Mouse (Mus musculus) hindbrain, embryonic 15.5 days (tissue): Measurements from ENCODE around the gene Cab39l. TPM values are rescaled to one million over a fixed set of nuclear protein-coding genes. Genes with fewer than 3 reads are reported as not detected.
A peak's percentile ranks its signal among the peaks of the same experiment; 100 is the strongest.

Experiments used
- ATAC-seq: fragments of 200-750 bp; cut with Nextera tagmentation; 2 replicates; pipeline ENCODE4 v1.8.0; 2017; ENCODE audit warnings: low read depth, moderate number of reproducible peaks, moderate TSS enrichment; ENCODE audit not compliant: low FRiP score
- H3K27ac ChIP-seq: fragments of 300-500 bp; sonication (generic); replicated peaks from 2 replicates; pipeline ENCODE4 v1.5.1; 2015; ENCODE audit warnings: mild to moderate bottlenecking, inconsistent platforms
- H3K27me3 ChIP-seq: fragments of 300-500 bp; sonication (generic); 2 replicates; pipeline ENCODE4 v1.6.1; 2015; ENCODE audit warnings: control low read depth, inconsistent platforms
- H3K36me3 ChIP-seq: fragments of 300-500 bp; sonication (generic); 2 replicates; pipeline ENCODE4 v1.6.1; 2015; ENCODE audit warnings: control low read depth, inconsistent platforms
- H3K4me1 ChIP-seq: fragments of 300-500 bp; sonication (generic); replicated peaks from 2 replicates; pipeline ENCODE4 v1.6.1; 2015; ENCODE audit warnings: control low read depth, inconsistent platforms
- H3K4me2 ChIP-seq: fragments of 300-500 bp; sonication (generic); 2 replicates; pipeline ENCODE4 v1.6.1; 2015; ENCODE audit warnings: moderate library complexity, mild to moderate bottlenecking, inconsistent platforms
- H3K4me3 ChIP-seq: fragments of 300-500 bp; sonication (generic); 2 replicates; pipeline ENCODE4 v1.5.1; 2015; ENCODE audit warnings: mild to moderate bottlenecking, inconsistent platforms
- H3K9ac ChIP-seq: fragments of 300-500 bp; sonication (generic); 2 replicates; pipeline ENCODE4 v1.6.1; 2015; ENCODE audit warnings: inconsistent platforms
- H3K9me3 ChIP-seq: fragments of 300-500 bp; sonication (generic); 2 replicates; pipeline ENCODE4 v1.6.1; 2016; ENCODE audit warnings: control low read depth, inconsistent platforms
- WGBS: fragments of 180-500 bp; shearing (Covaris S2); methylation state at CpG from one replicate; pipeline ENCODE4 v1.1.7; 2015; 5-methylcytosine and 5-hydroxymethylcytosine counted together
- polyA plus RNA-seq: library from polyadenylated mRNA; unstranded; fragments of >200 nt; fragmentation: Nextera tagmentation; extraction: Ambion mirVana; gene quantifications from 2 replicates; pipeline ENCODE4 v1.2.1, GENCODE M21; 2015

The Cab39l gene
- polyA plus RNA-seq, 1 experiment from 2014 or later: 28.5 TPM

DNA sequence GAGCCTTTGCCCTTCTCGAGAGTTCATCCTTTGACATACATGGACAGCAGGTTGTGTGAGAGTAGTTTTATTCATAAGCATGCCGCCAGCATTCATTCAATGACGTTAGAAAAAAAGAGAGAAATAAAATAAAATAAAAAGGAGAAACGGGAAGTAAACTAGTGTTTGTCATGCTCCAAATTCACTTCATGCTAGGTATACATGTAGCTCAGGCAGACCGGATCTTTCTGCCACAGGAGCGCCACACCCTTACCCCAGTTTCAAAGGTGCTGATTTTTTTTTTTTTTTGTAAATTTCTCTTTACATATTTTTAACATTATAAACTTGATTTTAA lies 667 bp downstream of the Cab39l start:
- H3K9ac ChIP-seq: peak overlapping the region; percentile 71
- no peaks in the 10 kb centered on the region for H3K27me3 ChIP-seq
- H3K36me3 ChIP-seq: no peaks in the 10 kb centered on the region
- no peaks in the 10 kb centered on the region for H3K9me3 ChIP-seq
- H3K27ac ChIP-seq: peak overlapping the region; percentile 78; the same call in 1 of the 2 replicates
- peak overlapping the region; percentile 77 for H3K4me3 ChIP-seq
- WGBS: 10% methylated on average over 6 of the region's 6 CpGs
- no peak for ATAC-seq
- peaks cover 11% of the 10 kb centered on the region for H3K4me1 ChIP-seq
- peak overlapping the region; percentile 61 for H3K4me2 ChIP-seq

DNA sequence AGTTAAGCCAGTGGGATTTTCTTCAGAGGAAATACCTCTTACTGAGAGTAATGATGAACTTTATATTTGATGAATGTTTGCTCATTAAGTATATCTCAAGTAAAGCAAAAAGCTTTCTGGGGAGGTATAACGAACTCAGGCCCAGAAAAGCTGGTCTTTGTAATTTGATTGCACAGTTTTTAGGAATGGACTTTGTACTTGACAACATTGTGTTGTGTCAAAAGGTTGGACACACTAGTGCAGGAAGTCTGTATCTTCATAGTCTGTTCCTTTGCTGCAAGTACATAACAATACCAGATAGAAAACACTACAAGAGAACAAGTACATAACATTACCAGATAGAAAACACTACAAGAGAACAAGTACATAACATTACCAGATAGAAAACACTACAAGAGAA lies 4.6 kb downstream of the Cab39l start:
- H3K4me2 ChIP-seq: no peak overlapping the region
- H3K27ac ChIP-seq: no peak overlapping the region
- H3K9ac ChIP-seq: no peak overlapping the region
- H3K4me3 ChIP-seq: no peak overlapping the region
- WGBS: 90% methylated on average over 1 of the region's 1 CpGs
- H3K36me3 ChIP-seq: no peaks in the 10 kb centered on the region
- H3K4me1 ChIP-seq: peaks cover 3% of the 10 kb centered on the region; the same call in 1 of the 2 replicates
- ATAC-seq: no peak
- no peaks in the 10 kb centered on the region for H3K9me3 ChIP-seq
- no peaks in the 10 kb centered on the region for H3K27me3 ChIP-seq

DNA sequence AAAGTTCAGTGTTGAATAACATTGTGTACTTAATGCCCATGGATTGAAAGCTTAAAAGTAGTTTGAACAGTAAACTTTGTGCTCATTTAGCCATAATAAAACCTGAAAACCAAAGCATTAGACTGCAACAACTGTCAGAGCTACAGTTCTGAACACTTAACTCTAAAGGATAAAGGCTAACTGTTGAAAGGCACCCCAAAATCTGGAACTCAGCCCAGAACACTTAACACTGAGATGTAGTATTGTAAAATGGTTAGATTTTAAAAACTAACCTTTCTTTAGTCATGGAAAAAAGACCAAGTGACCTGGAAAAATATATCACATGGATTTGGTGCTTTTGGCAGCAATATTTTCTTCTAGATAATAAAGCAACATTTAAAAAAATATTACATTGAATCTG lies 7.2 kb downstream of the Cab39l start:
- no peak for ATAC-seq
- Histone ChIP-seq H3K9ac (no peak overlapping the region), H3K4me2 (no peak overlapping the region)

DNA sequence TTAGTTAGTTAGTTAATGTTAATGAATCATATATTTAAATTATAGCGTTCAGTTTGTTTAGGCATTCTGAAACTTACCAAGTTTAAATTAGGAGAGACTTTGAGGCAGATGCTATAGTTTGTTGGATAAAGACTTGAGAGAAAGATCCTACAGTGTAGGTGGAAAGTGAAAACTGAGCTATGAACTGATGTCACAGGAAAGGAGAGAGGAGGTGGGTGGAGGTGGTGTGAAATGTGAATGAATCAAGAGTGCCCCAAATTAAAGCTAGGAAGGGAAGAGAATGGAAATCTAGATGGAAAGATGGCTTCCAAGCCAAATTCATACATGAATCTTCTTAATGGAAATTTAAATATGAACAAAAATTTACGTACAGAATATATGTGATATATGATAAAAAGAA lies 25.7 kb downstream of the Cab39l start:
- Histone ChIP-seq H3K9me3 (no peaks in the 10 kb centered on the region), H3K4me1 (no peaks in the 10 kb centered on the region), H3K27me3 (no peaks in the 10 kb centered on the region), H3K4me2 (no peak overlapping the region), H3K27ac (no peak overlapping the region), H3K9ac (no peak overlapping the region), H3K36me3 (peaks cover 9% of the 10 kb centered on the region; the same call in 1 of the 2 replicates), H3K4me3 (no peak overlapping the region)
- ATAC-seq: no peak
- 93% methylated on average over 2 of the region's 2 CpGs for WGBS

More for the DNA sequence above, 7.2 kb downstream of the Cab39l start:
- Histone ChIP-seq H3K27me3 (no peaks in the 10 kb centered on the region), H3K36me3 (no peaks in the 10 kb centered on the region), H3K4me3 (no peak overlapping the region), H3K4me1 (no peaks in the 10 kb centered on the region), H3K27ac (no peak overlapping the region), H3K9me3 (no peaks in the 10 kb centered on the region)

DNA sequence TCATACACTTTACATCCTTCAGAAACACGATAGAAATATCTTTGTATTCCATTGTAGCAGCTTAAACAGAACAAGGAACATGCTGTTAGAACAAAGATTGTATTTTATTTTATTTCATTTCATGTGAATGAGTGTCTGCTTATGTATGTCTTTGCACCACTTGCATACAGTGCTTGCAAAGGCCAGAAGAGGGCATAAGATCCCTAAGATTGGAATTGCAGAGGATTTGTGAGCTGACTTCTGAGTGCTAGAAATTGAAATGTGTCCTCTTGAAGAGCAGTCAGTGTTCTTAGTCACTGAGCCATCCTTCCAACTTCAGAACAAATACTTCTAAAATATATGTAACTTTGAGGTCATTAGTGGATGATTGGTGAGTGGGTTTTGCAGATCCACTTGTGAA lies 27.0 kb downstream of the Cab39l start:
- no peaks in the 10 kb centered on the region for H3K9me3 ChIP-seq
- no peaks in the 10 kb centered on the region for H3K4me1 ChIP-seq
- no peaks in the 10 kb centered on the region for H3K27me3 ChIP-seq
- H3K36me3 ChIP-seq: 0 out of 2 replicates have a peak, but pooled peaks cover 2% of the 10 kb centered on the region
- WGBS: 80% methylated on average over 1 of the region's 1 CpGs
- H3K4me3 ChIP-seq: no peak overlapping the region
- no peak overlapping the region for H3K27ac ChIP-seq
- no peak for ATAC-seq
- no peak overlapping the region for H3K9ac ChIP-seq
- no peak overlapping the region for H3K4me2 ChIP-seq

DNA sequence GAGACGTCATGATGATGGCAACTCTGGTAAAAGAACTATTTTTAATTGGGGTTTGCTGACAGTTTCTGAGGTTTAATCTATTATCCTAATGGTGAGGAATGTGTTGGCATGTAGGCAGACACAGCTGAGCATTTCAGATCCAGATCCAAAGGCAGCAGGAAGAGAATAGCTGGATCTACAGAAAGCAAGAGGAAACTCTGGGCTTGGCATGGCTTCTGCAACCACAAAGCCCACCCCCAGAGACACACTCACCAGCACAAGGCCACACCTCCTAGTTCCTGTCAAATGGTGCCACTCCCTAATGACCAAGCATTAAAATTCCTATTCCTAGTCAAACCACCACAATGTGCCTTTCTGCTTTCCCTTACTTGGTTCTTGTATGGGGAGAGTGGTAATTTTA lies 30.0 kb downstream of the Cab39l start:
- Histone ChIP-seq H3K4me1 (no peaks in the 10 kb centered on the region), H3K4me3 (no peak overlapping the region), H3K4me2 (no peak overlapping the region), H3K27me3 (no peaks in the 10 kb centered on the region), H3K27ac (no peak overlapping the region), H3K9ac (no peak overlapping the region), H3K9me3 (no peaks in the 10 kb centered on the region), H3K36me3 (no peaks in the 10 kb centered on the region)
- WGBS: 83% methylated on average over 1 of the region's 1 CpGs
- no peak for ATAC-seq

DNA sequence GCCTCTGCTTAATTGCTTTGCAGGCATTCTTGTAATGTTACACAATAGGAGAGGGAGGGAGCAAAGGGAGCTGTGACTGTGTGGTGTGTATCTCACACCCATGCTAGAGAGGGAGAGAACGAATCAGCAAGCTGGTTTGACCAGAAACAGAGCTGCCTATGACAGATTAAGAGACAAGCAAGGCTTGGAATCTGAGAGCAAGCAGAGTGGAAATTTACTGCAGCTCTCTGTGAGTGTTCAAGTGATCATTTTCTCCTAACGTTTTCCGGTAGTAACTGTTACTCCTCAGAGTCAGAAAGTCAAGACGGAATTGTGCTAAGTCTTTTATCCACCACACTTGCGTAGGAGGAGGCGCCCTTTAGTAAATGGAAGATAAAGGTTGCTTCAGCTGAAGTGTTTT lies 37.9 kb downstream of the Cab39l start:
- Histone ChIP-seq H3K9ac (no peak overlapping the region), H3K27me3 (no peaks in the 10 kb centered on the region), H3K4me2 (no peak overlapping the region), H3K4me1 (no peaks in the 10 kb centered on the region), H3K36me3 (no peaks in the 10 kb centered on the region), H3K9me3 (no peaks in the 10 kb centered on the region), H3K4me3 (no peak overlapping the region), H3K27ac (0 out of 2 replicates have a peak overlapping the region, but pooled peaks have one; percentile 30)
- 58% methylated on average over 6 of the region's 6 CpGs for WGBS
- no peak for ATAC-seq

DNA sequence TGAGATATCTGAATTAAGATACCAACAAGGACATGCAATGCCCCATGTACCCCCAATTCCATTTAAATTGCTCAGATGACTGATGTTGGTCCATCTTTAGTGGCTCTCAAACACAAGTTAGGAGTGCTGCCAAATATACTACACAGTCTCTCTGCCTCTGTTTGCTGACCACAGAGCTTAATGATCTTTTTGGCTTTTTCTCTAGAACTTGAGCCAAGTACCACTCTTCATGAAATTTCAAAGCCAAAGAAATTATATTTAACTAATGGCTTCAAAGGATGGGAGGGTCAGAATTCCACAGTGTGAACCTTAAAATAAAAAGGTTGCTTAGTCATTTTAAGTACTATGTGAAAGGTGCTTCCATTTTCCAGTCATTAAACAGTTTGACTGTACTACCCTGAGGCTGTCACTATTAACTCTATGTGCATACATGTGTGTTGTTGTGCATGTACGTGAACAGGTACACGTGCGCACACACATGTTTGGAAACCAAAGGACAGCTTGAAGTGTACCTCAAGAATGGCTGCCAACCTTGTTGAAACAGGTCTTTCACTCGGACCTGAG lies 44.6 kb downstream of the Cab39l start:
- 92% methylated on average over 4 of the region's 4 CpGs for WGBS
- no peaks in the 10 kb centered on the region for H3K4me1 ChIP-seq
- H3K9me3 ChIP-seq: no peaks in the 10 kb centered on the region
- H3K27ac ChIP-seq: no peak overlapping the region
- ATAC-seq: no peak
- no peaks in the 10 kb centered on the region for H3K27me3 ChIP-seq
- H3K4me2 ChIP-seq: no peak overlapping the region
- no peak overlapping the region for H3K4me3 ChIP-seq
- no peaks in the 10 kb centered on the region for H3K36me3 ChIP-seq
- H3K9ac ChIP-seq: no peak overlapping the region

DNA sequence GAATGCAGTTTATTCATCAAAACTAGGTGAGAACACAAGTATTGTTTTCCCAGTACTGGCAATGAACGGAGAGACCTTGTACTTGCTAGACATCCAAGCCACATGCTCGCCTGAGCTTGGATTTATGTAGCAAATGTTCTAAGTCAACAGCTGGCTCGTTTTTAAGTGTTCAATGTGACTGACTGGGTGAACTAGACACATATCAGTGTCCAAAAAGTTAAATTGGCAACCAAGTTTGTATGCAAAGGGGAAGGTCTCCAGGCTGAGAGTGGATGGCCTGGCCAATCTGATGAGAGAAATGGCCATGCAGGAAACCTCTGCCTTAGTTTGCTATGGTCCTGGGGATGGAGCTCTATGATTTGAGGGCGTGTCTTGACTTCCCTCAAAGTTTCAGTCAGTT lies 51.6 kb downstream of the Cab39l start:
- WGBS: 90% methylated on average over 4 of the region's 4 CpGs
- no peak for ATAC-seq
- H3K4me1 ChIP-seq: no peaks in the 10 kb centered on the region

DNA sequence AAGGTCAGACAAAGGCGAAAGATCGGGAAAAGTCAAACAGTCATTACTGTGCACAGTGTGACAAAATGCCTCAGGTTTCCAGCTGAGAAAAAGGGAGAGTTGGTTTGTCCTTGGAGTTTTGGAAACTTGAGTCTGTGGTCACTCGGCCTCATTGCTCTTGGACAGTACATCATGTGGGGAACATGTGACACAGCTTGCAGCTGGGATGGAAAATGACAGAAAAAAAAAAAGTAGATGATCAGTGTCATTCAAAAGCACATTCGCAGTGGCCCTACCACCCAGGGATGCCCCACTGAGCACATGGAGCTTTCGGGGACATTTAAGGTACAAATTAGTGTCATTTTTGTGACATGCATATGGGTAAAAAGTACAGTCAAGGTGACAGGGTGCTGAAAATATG lies 57.2 kb downstream of the Cab39l start:
- H3K9ac ChIP-seq: no peak overlapping the region
- no peak overlapping the region for H3K4me3 ChIP-seq
- no peaks in the 10 kb centered on the region for H3K36me3 ChIP-seq
- no peak overlapping the region for H3K4me2 ChIP-seq
- no peaks in the 10 kb centered on the region for H3K9me3 ChIP-seq
- H3K27ac ChIP-seq: no peak overlapping the region
- no peaks in the 10 kb centered on the region for H3K4me1 ChIP-seq
- WGBS: 93% methylated on average over 5 of the region's 5 CpGs
- no peaks in the 10 kb centered on the region for H3K27me3 ChIP-seq
- no peak for ATAC-seq

More for the DNA sequence above, 51.6 kb downstream of the Cab39l start:
- Histone ChIP-seq H3K4me3 (no peak overlapping the region), H3K27me3 (no peaks in the 10 kb centered on the region), H3K4me2 (no peak overlapping the region), H3K36me3 (no peaks in the 10 kb centered on the region), H3K9me3 (no peaks in the 10 kb centered on the region), H3K9ac (no peak overlapping the region), H3K27ac (no peak overlapping the region)

DNA sequence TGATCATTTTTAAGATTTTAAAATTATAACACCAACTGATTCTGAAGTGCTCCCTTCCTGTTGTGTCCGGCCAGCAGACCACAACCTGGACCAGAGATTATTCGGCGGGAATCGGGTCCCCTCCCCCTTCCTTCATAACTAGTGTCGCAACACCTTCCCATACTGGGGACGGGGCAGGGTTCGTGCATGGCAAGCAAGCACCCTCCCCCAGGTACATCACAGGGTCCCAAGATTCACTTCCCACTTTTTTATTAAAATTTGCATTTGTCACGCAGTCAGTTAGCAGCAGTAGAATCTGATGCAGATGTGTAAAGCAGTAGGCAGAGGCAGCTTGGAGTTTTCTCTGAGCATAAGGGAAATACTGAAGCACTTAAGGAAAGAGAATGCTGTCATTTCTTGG lies 64.1 kb downstream of the Cab39l start:
- WGBS: 97% methylated on average over 8 of the region's 8 CpGs
- H3K36me3 ChIP-seq: no peaks in the 10 kb centered on the region

DNA sequence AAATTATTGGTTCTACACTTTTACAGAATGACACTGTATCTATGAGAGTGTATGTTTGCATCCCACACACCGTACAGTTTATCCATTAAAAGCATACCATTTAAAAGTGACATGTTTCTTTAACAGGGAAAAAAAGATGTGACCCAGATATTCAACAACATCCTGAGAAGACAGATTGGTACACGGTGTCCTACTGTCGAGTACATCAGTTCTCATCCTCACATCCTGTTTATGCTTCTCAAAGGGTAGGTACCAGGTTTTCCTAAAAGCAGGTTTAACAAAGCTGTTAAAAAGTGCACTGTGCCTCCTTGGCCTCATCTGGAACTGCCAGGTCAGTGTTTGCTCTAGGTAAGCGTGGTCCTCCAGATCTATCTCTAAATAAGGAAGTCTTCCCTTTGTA lies 65.4 kb downstream of the Cab39l start:
- Histone ChIP-seq H3K36me3 (no peaks in the 10 kb centered on the region), H3K27me3 (no peaks in the 10 kb centered on the region), H3K4me2 (no peak overlapping the region), H3K9ac (no peak overlapping the region), H3K27ac (no peak overlapping the region), H3K4me3 (no peak overlapping the region), H3K9me3 (no peaks in the 10 kb centered on the region), H3K4me1 (no peaks in the 10 kb centered on the region)
- ATAC-seq: no peak
- 92% methylated on average over 4 of the region's 4 CpGs for WGBS

More for the DNA sequence above, 64.1 kb downstream of the Cab39l start:
- Histone ChIP-seq H3K4me3 (no peak overlapping the region), H3K9me3 (no peaks in the 10 kb centered on the region), H3K4me1 (no peaks in the 10 kb centered on the region), H3K27ac (no peak overlapping the region), H3K4me2 (no peak overlapping the region), H3K27me3 (no peaks in the 10 kb centered on the region), H3K9ac (no peak overlapping the region)
- ATAC-seq: no peak

DNA sequence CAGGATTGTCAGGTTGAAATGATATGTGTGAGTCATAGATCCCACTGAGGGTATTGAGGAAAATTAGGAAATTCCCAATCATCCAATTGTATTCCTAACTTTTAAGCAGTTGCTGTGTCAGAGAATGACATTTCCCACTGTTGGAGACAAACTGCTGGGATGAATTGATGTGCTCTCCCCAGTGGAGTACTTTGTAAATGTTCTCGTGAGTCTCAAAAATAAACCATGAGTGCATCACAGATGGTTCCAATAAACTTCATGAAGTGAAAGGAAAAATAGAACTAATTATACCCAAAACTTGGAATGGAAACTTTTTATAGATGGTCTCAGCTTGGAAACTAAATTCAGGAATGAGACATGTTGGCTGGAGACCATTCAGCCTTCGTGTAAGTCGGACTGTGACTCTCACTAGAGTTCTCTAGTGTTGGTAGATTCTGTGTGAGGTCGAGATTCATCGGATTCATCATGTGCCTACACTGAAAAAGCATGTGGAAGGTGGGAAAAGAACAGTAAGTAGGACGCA lies 73.2 kb downstream of the Cab39l start:
- Histone ChIP-seq H3K4me1 (no peaks in the 10 kb centered on the region), H3K36me3 (no peaks in the 10 kb centered on the region), H3K27me3 (no peaks in the 10 kb centered on the region), H3K4me2 (no peak overlapping the region), H3K27ac (no peak overlapping the region), H3K9ac (no peak overlapping the region), H3K4me3 (no peak overlapping the region), H3K9me3 (no peaks in the 10 kb centered on the region)
- ATAC-seq: no peak
- WGBS: 92% methylated on average over 6 of the region's 6 CpGs
